Mouse (Mus musculus) T-helper 2 cell (primary cell): ENCODE data around the gene Kank4.
"Not testable (repeated sequence)": the region's sequence is repeated elsewhere in the genome, so short reads cannot be mapped to it uniquely, and the experiment has no call there.

Source experiments
- in situ Hi-C: fragments of 300-600 bp; cut with MboI, MseI; formaldehyde crosslinking; loops from one replicate; pipeline ENCODE4 v1.15.1; 2025; ENCODE audit warnings: high pct_unique_total_duplicates

Gene Kank4

DNA sequence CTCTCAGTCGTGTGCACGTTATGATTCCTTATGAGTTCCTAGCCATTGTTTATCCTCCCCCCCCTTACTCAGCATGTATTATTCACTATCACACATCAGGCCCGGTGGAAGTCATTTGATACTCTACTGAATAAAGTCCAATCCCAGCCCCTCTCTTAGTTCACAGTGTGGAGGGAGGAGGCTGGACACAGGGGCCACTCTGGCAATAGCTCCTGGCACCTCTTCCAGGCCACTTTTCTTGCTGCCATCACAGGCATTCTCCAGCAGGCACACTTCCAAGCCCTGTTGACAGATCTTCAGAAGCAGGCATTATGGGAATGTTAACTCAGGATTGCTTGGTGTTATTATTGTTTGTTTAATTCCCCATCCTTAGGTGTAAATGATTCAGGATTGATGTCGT lies 17.4 kb upstream of the Kank4 start:
- in situ Hi-C loops: no loop called here

DNA sequence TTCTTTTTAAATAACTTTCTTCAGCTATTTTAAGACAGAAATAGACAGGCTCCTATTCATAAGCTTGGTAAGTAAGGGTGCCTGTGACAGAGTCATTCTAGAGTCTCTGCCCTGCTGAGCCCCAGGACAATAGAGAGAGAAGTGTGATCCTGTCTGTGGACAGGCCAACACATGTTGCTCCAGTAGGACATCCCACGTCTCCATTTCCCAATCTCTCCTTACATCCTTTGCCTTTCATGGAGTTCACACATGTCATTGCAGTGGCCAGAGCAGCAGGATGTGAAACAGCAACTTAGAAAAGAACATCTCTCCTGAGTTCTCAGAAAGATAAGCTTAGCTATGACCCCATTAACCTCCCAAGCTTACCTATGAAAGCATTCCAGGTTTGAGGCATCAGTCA lies 14.4 kb upstream of the Kank4 start:
- in situ Hi-C loops: no loop called here

DNA sequence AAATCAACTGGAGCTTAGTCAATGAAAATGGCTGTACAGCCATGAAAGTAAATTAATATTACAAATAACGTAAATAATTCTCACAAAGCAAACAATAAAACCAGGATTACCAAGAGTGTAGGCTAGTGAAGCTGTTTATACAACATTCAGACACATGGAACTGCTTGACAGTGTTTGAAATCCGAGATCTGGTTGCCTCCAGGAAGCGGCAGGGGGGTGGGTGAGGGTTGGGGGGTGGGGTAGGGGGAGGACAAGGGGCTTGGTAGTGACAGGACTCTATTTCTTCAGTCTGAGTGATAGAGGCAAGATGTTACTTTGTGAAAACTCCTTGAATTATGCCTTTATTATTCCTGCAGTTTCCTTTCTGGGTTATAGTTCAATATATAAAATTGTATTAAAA lies 9.4 kb upstream of the Kank4 start:
- in situ Hi-C loops: no loop called here

GRCm38 (mm10) chr4:98823740-98824139 lies 6.4 kb upstream of the Kank4 start, which contains the start of gene I0C0044D17Rik:
TSS of gene I0C0044D17Rik (minus strand) at chr4:98823840.
- in situ Hi-C loops: not testable (repeated sequence)

DNA sequence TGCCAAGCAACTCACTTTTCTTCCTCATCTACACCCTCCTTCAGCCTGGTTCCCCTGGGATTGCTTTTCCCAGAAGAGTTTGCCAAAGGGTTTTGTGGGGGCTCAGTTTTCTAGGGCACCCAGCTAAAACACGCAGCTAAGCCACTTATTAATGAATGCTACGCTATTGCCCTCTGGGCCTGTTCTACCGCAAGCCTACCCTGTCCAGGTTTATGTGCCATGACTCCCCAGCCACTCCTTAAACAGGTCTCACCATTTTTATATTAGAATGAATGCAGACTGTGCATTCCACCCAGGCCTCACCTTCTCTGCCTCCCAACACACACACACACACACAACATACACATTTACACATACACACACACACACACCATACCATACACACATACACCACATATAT lies 5.7 kb upstream of the Kank4 start:
- in situ Hi-C loops: no loop called here

GRCm38 (mm10) chr4:98822478-98822877 lies 5.1 kb upstream of the Kank4 start:
- in situ Hi-C loops: no loop called here

DNA sequence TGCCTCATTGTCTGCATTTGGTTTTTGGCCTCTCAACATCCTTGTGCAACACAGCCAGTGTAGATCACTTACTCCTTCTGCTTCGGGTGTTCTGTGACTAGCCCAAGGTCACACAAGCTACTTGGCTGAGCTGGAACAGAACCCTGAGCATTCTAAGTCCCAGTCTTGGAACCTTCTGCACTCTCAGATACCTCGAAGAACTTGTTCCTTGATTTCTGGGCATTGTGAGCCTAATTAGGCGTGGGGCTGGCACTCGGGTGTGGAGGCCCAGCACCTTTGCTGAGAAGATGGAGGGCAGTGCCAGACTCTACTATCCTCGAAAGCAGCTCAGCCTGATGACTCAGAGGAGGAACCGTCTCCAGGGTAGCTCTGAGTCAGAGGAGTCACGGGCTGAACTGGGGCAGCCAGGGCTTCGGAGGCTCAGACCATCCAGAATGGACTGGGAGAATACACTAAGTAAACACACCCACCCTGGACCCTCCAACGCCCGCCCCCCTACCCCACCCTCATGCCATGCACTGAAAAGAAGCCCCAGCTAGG lies 1.9 kb upstream of the Kank4 start:
- in situ Hi-C loops: no loop called here

DNA sequence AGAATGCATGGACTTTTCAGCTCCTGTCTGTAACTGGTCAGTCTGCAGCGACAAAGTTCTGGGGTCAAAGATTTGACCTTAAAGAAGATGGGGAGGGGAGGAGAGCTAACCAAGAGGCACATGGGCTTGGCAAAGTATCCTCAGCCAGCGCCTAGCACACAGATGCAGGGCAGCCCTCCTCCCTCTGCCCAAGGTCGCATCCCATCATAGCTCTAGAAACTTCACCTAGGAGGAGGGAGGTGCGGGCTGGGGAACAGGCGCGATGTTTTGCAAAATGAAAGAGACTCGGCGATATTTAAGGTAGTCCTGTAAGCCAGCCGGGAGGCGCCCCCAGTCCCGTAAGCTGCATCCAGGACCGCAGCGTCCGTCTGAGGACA lies 542 bp downstream of the Kank4 start:
- in situ Hi-C loops: no loop called here

GRCm38 (mm10) chr4:98806306-98806705 lies 11.0 kb downstream of the Kank4 start:
- in situ Hi-C loops: no loop called here

- in situ Hi-C loops: no loop called here
These were observed 11.9 kb downstream of the Kank4 start for GRCm38 (mm10) chr4:98805291-98806048.

- in situ Hi-C loops: no loop called here
These were observed 12.7 kb downstream of the Kank4 start for GRCm38 (mm10) chr4:98804476-98805134.

DNA sequence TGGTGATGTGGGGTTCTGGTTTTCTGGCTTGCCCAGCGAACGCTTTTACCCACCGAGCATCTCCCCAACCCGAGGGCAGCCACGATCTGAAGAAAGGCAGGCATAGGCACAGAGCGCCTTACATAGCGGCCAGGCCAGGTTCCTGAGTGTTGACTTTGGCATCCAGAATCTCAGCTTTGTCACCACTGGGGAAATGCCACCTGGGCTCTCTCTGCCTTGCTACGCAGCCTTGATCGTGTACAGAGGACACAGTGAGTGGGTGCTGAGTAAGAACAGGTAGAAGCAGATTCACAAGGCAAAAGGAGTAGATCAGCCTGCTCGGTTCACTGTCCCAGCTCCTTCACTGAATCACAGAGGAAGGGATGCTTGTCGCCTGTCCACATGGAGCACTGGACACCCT lies 15.6 kb downstream of the Kank4 start:
- in situ Hi-C loops: no loop called here

DNA sequence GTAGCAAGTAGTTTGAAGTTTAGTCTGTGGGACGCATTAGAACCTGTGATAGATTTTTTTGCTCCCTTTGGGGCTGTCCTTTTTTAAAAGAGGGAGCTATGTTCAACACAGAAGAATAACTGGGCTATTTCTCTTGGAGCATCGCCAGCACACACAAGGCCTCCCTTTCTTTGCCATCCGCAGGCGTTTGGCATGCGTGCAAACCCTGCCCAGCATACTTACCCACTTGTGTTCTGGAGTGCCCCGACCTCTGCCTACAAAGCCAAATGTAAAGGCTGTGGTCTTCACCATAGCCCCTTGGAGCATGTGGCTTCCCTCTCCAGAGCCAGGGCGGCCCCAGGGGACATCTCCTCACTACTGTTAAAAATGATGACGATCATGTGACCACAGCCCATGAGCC lies 16.5 kb downstream of the Kank4 start:
- in situ Hi-C loops: no loop called here

GRCm38 (mm10) chr4:98796591-98797341 lies 20.6 kb downstream of the Kank4 start:
- in situ Hi-C loops: no loop called here

GRCm38 (mm10) chr4:98795241-98795640 lies 22.1 kb downstream of the Kank4 start:
- in situ Hi-C loops: no loop called here

GRCm38 (mm10) chr4:98793486-98793885 lies 23.9 kb downstream of the Kank4 start:
- in situ Hi-C loops: no loop called here

GRCm38 (mm10) chr4:98790721-98791120 lies 26.6 kb downstream of the Kank4 start:
- in situ Hi-C loops: no loop called here

- in situ Hi-C loops: no loop called here
These were observed 27.5 kb downstream of the Kank4 start for GRCm38 (mm10) chr4:98789861-98790311.

GRCm38 (mm10) chr4:98789133-98789765 lies 28.1 kb downstream of the Kank4 start:
- in situ Hi-C loops: no loop called here

GRCm38 (mm10) chr4:98786281-98786680 lies 31.1 kb downstream of the Kank4 start:
- in situ Hi-C loops: no loop called here

- in situ Hi-C loops: no loop called here
These were observed 31.5 kb downstream of the Kank4 start for GRCm38 (mm10) chr4:98785851-98786250.

DNA sequence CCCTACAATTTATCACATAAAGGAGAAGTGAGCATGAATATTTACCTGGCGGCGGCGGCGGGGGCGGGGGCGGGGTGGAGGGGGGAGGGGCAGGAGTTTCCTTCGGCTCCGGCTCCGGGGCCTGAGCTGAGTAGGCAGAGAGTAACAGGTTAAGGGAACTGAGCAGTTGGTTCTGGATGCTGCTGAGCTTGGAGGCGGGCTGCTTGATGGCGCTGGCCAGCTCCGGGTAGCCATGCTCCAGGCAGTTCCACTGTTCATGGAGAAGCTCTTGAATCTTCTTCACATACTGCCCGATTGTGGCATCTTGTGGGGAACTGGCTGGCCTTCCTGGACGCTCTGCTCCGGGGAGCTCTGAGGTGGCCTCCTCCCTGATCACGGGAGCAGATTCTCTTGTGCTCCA lies 39.1 kb downstream of the Kank4 start:
- in situ Hi-C loops: no loop called here
